Mouse (Mus musculus): ENCODE measurements around the gene Ankrd13d. TPM values are rescaled to one million over a fixed set of nuclear protein-coding genes. Genes with fewer than 3 reads are reported as not detected.

Gene Ankrd13d
- total and polyA plus RNA-seq, 3 experiments = 3.8 to 55.1 (median 13.2) TPM

- peaks cover 33 to 57% of the 10 kb centered on the region in 2 experiments for H3K36me3 ChIP-seq (replicated peaks in 1 of 2; ENCODE audit: control insufficient read depth in 1 of 2, insufficient read depth in 1 of 2, low read length in 1 of 2)
- no peak overlapping the region for H3K4me3 ChIP-seq (replicated peaks in 1 of 3; ENCODE audit: low read depth in 2 of 3, low read length in 2 of 3, poor library complexity in 1 of 3)
- H3K9me3 ChIP-seq (replicated peaks; ENCODE audit: low read length) = no peaks in the 10 kb centered on the region
- peaks cover 0 to 37% of the 10 kb centered on the region in 2 experiments; a peak in 2 of 4 replicates for H3K4me1 ChIP-seq (ENCODE audit: control insufficient read depth in 1 of 2, insufficient read depth in 2 of 2)
- peak overlapping the region; percentile 80 for H3K4me2 ChIP-seq (ENCODE audit: insufficient read depth, low read depth, poor library complexity, severe bottlenecking)
- no peak for TF ChIP-seq ZKSCAN1 (IDR thresholded peaks at IDR 0.05; ENCODE audit: borderline replicate concordance, low read depth, low read length)
- no peak for TF ChIP-seq CHD2 (IDR thresholded peaks at IDR 0.05; ENCODE audit: low read length)
- no peak for TF ChIP-seq SIN3A (IDR thresholded peaks at IDR 0.05; ENCODE audit: low read length)
- TF ChIP-seq TBP (conservative IDR thresholded peaks at IDR 0.05; ENCODE audit: low read depth, low read length) = no peak
- TF ChIP-seq GABPA (IDR thresholded peaks at IDR 0.05; ENCODE audit: insufficient replicate concordance, low read depth, low read length) = no peak
- no peak for TF ChIP-seq ZNF384 (IDR thresholded peaks at IDR 0.05; ENCODE audit: low read depth, low read length)
- TF ChIP-seq SMC3 (IDR thresholded peaks at IDR 0.05; ENCODE audit: low read depth, low read length) = no peak
- no peak for DNase-seq (ENCODE audit: extremely low read depth)
- dilution Hi-C loops (cut with MboI; ENCODE audit: extremely low pct_ligation_motif_present, extremely low pct_unique_long_range_greater_than_20kb, low sequenced_read_pairs) = no loop called here
- peak overlapping the region; percentile 28; the same call in 1 of the 2 replicates for H3K9ac ChIP-seq (ENCODE audit: insufficient read depth, low read depth)
- peaks cover 37% of the 10 kb centered on the region for H3K79me2 ChIP-seq (replicated peaks; ENCODE audit: control insufficient read depth, extremely low read depth, insufficient read depth, poor library complexity, severe bottlenecking)
- no peaks in the 10 kb centered on the region for H3K27me3 ChIP-seq (replicated peaks)
- H3K27ac ChIP-seq (ENCODE audit: insufficient read depth, low read depth) = no peak overlapping the region
- in situ Hi-C loops (cut with MboI; ENCODE audit: low pct_ligation_motif_present, low pct_unique_long_range_greater_than_20kb, low sequenced_read_pairs) = loop anchor here (10.0 kb wide), 1 partner anchor 54 kb away; no protein-coding TSS in a partner anchor
Observed at GRCm38 (mm10) chr19:4331273-4331672, 48.3 kb upstream of the Ankrd13d start.

DNA sequence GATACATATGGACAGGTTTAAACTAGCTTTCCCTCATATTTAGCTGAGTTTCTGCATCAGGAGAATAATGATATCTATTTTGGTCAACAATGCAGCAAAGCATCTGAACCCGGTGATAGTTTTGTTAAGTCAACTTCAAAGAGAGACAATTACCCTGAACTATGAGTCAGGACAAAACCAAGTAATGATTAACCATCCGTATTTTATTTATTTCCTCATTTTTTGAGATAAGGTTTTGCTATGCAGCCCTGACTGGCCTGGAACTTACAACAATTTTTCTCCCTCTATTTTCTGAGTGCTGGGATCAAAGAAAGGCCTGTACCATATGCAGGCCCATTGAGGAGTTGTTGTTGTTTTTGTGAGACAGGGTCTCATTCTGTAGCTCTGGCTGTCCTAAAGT is 47.7 kb upstream of the Ankrd13d start:
- dilution Hi-C loops (cut with MboI; ENCODE audit: extremely low pct_ligation_motif_present, extremely low pct_unique_long_range_greater_than_20kb, low sequenced_read_pairs) (no loop called here), in situ Hi-C loops (cut with MboI; ENCODE audit: low pct_ligation_motif_present, low pct_unique_long_range_greater_than_20kb, low sequenced_read_pairs) (loop anchor here (10.0 kb wide), 1 partner anchor 54 kb away; no protein-coding TSS in a partner anchor)
- no peak for TF ChIP-seq MAFK (IDR thresholded peaks at IDR 0.05; ENCODE audit: insufficient replicate concordance, low read length)
- no peak for TF ChIP-seq TBP (conservative IDR thresholded peaks at IDR 0.05; ENCODE audit: low read depth, low read length)
- TF ChIP-seq BHLHE40 (IDR thresholded peaks at IDR 0.05; ENCODE audit: low read depth, low read length) = no peak
- TF ChIP-seq ZC3H11A (IDR thresholded peaks at IDR 0.05; ENCODE audit: low read depth, low read length) = no peak
- no peak for TF ChIP-seq IRF4 (IDR thresholded peaks at IDR 0.05; ENCODE audit: low read depth, low read length)
- no peak for TF ChIP-seq SIN3A (IDR thresholded peaks at IDR 0.05; ENCODE audit: low read length)
- TF ChIP-seq NELFE (IDR thresholded peaks at IDR 0.05; ENCODE audit: low read depth, low read length) = no peak
- TF ChIP-seq MAX (IDR thresholded peaks at IDR 0.05; ENCODE audit: low read length) = no peak
- TF ChIP-seq HCFC1 (IDR thresholded peaks at IDR 0.05; ENCODE audit: low read depth, low read length) = no peak
- TF ChIP-seq RCOR1 (conservative IDR thresholded peaks at IDR 0.05; ENCODE audit: low read depth, low read length) = no peak
- no peak for TF ChIP-seq SMC3 (IDR thresholded peaks at IDR 0.05; ENCODE audit: low read depth, low read length)
- TF ChIP-seq MYC (IDR thresholded peaks at IDR 0.05; ENCODE audit: low read depth, low read length) = no peak
- no peak for TF ChIP-seq CHD2 (IDR thresholded peaks at IDR 0.05; ENCODE audit: low read length)
- TF ChIP-seq KAT2A (IDR thresholded peaks at IDR 0.05; ENCODE audit: insufficient replicate concordance, low read length) = no peak
- no peak for TF ChIP-seq EP300 (IDR thresholded peaks at IDR 0.05; ENCODE audit: low read length)
- TF ChIP-seq PAX5 (IDR thresholded peaks at IDR 0.05; ENCODE audit: low read length) = no peak
- TF ChIP-seq ZMIZ1 (IDR thresholded peaks at IDR 0.05; ENCODE audit: low read depth, low read length) = no peak
- Histone ChIP-seq H3K9ac (ENCODE audit: insufficient read depth, low read depth) (no peak overlapping the region), H3K79me2 (replicated peaks; ENCODE audit: control insufficient read depth, extremely low read depth, insufficient read depth, poor library complexity, severe bottlenecking) (peaks cover 39% of the 10 kb centered on the region), H3K9me3 (replicated peaks; ENCODE audit: low read length) (no peaks in the 10 kb centered on the region), H3K36me3 (replicated peaks in 1 of 2; ENCODE audit: control insufficient read depth in 1 of 2, insufficient read depth in 1 of 2, low read length in 1 of 2) (peaks cover 40 to 64% of the 10 kb centered on the region in 2 experiments), H3K27ac (ENCODE audit: insufficient read depth, low read depth) (no peak overlapping the region), H3K4me2 (ENCODE audit: insufficient read depth, low read depth, poor library complexity, severe bottlenecking) (no peak overlapping the region), H3K4me3 (replicated peaks in 1 of 3; ENCODE audit: low read depth in 2 of 3, low read length in 2 of 3, poor library complexity in 1 of 3) (no peak overlapping the region), H3K27me3 (replicated peaks) (no peaks in the 10 kb centered on the region), H3K4me1 (ENCODE audit: control insufficient read depth in 1 of 2, insufficient read depth in 2 of 2) (peaks cover 0 to 37% of the 10 kb centered on the region in 2 experiments; a peak in 2 of 4 replicates)
- DNase-seq (ENCODE audit: extremely low read depth) = no peak
